Mouse (Mus musculus): ENCODE measurements around the gene Gm17027. TPM values are rescaled to one million over a fixed set of nuclear protein-coding genes. Genes with fewer than 3 reads are reported as not detected.

Gene Gm17027
- total and polyA plus RNA-seq, 3 experiments, result not detected

Other genes with a start within 250 kb of the Gm17027 start
- gene 1700049E17Rik1, start 237.7 kb downstream of the Gm17027 start, total RNA-seq (2012; rRNA removed), result not detected in 2 replicates
- gene 1700049E17Rik1, start 237.7 kb downstream of the Gm17027 start, polyA plus RNA-seq (2012; ENCODE audit: insufficient read depth in 1 of 2, insufficient read length in 2 of 2, low read depth in 1 of 2, low replicate concordance in 2 of 2, missing spikeins in 1 of 2), result not detected
- gene 1700024B05Rik, start 218.6 kb downstream of the Gm17027 start, total RNA-seq (2012; rRNA removed), result not detected in 2 replicates
- gene 1700024B05Rik, start 218.6 kb downstream of the Gm17027 start, polyA plus RNA-seq (2012; ENCODE audit: insufficient read depth in 1 of 2, insufficient read length in 2 of 2, low read depth in 1 of 2, low replicate concordance in 2 of 2, missing spikeins in 1 of 2), result under 1 TPM in 1 of 2 experiments, not detected in 1; 0.10 TPM
- gene Gm6401, start 194.7 kb downstream of the Gm17027 start, total RNA-seq (2012; rRNA removed), result not detected in 2 replicates
- gene Gm6401, start 194.7 kb downstream of the Gm17027 start, polyA plus RNA-seq (2012; ENCODE audit: insufficient read depth in 1 of 2, insufficient read length in 2 of 2, low read depth in 1 of 2, low replicate concordance in 2 of 2, missing spikeins in 1 of 2), result not detected
- gene Gm3543, start 179.3 kb downstream of the Gm17027 start, total RNA-seq (2012; rRNA removed), result not detected in 2 replicates
- gene Gm3543, start 179.3 kb downstream of the Gm17027 start, polyA plus RNA-seq (2012; ENCODE audit: insufficient read depth in 1 of 2, insufficient read length in 2 of 2, low read depth in 1 of 2, low replicate concordance in 2 of 2, missing spikeins in 1 of 2), result not detected
- not detected in 2 replicates for gene Gm7951, start 45.3 kb downstream of the Gm17027 start, total RNA-seq (2012; rRNA removed)
- not detected for gene Gm7951, start 45.3 kb downstream of the Gm17027 start, polyA plus RNA-seq (2012; ENCODE audit: insufficient read depth in 1 of 2, insufficient read length in 2 of 2, low read depth in 1 of 2, low replicate concordance in 2 of 2, missing spikeins in 1 of 2)
- gene Gm3573, start 28.2 kb upstream of the Gm17027 start, total RNA-seq (2012; rRNA removed), result not detected in 2 replicates
- not detected for gene Gm3573, start 28.2 kb upstream of the Gm17027 start, polyA plus RNA-seq (2012; ENCODE audit: insufficient read depth in 1 of 2, insufficient read length in 2 of 2, low read depth in 1 of 2, low replicate concordance in 2 of 2, missing spikeins in 1 of 2)
- gene Gm17026, start 97.4 kb upstream of the Gm17027 start, total RNA-seq (2012; rRNA removed), result not detected in 2 replicates
- not detected for gene Gm17026, start 97.4 kb upstream of the Gm17027 start, polyA plus RNA-seq (2012; ENCODE audit: insufficient read depth in 1 of 2, insufficient read length in 2 of 2, low read depth in 1 of 2, low replicate concordance in 2 of 2, missing spikeins in 1 of 2)
- gene Gm9611, start 134.7 kb upstream of the Gm17027 start, total RNA-seq (2012; rRNA removed), result not detected in 2 replicates
- gene Gm9611, start 134.7 kb upstream of the Gm17027 start, polyA plus RNA-seq (2012; ENCODE audit: insufficient read depth in 1 of 2, insufficient read length in 2 of 2, low read depth in 1 of 2, low replicate concordance in 2 of 2, missing spikeins in 1 of 2), result not detected
- not detected in 2 replicates for gene Gm7995, start 147.6 kb upstream of the Gm17027 start, total RNA-seq (2012; rRNA removed)
- not detected for gene Gm7995, start 147.6 kb upstream of the Gm17027 start, polyA plus RNA-seq (2012; ENCODE audit: insufficient read depth in 1 of 2, insufficient read length in 2 of 2, low read depth in 1 of 2, low replicate concordance in 2 of 2, missing spikeins in 1 of 2)